Mouse (Mus musculus) bone marrow, adult 2 months (tissue): ENCODE results near the gene Gm28308.

Experiments used
- CTCF ChIP-seq: fragments of 200-500 bp; IDR thresholded peaks from 2 replicates; pipeline ENCODE4 v1.5.1; 2011; ENCODE audit warnings: low read length, control low read depth; ENCODE audit not compliant: control insufficient read depth, insufficient read depth
- POLR2A ChIP-seq: fragments of 200-500 bp; IDR thresholded peaks from 2 replicates; pipeline ENCODE4 v1.6.1; 2011; ENCODE audit warnings: low read depth, mild to moderate bottlenecking, control low read depth, low read length, borderline replicate concordance; ENCODE audit not compliant: control insufficient read depth

DNA sequence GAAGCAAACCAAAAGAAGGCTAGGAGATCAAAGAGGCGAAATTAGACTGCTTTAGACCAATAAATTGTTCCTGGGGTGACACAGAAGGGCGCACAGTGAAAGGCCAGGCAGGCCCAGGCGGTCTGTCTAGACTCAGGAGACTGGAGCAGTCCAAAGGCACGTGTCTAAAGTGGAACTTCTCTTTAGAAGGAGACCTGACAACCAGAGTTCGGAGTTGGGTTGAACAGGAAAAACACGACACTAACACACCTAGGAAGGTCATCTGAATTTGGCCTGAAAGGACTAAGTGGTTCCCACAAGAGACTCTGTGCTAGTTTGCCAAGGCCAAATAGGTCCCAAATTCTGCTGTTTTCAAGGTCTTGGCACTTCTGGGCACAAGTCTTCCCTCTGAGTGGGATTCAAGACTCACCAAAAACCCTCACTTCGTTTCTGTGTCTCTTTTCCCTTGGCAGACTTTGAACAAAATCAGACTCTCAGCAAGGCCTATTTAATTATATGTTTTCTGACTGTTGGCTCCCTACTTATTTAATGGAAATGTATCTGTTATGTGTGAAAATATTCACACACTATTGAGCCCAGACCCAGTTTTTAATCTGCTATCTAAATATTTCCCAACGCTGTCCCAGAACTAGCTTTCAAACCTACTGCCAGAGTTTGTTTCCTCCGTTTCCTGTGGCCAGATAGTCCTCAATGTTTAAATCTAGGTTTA lies 6.2 kb upstream of the Gm28308 start:
- TF ChIP-seq CTCF, result no peak
- TF ChIP-seq POLR2A, result no peak
